Mouse (Mus musculus): ENCODE results near the gene Cap2.

The Cap2 gene

GRCm38 (mm10) chr13:46526645-46527044 lies 25.0 kb downstream of the Cap2 start:
- DNase-seq: no peak

- no peak for DNase-seq
These were observed 25.7 kb downstream of the Cap2 start for GRCm38 (mm10) chr13:46527340-46527739.

DNA sequence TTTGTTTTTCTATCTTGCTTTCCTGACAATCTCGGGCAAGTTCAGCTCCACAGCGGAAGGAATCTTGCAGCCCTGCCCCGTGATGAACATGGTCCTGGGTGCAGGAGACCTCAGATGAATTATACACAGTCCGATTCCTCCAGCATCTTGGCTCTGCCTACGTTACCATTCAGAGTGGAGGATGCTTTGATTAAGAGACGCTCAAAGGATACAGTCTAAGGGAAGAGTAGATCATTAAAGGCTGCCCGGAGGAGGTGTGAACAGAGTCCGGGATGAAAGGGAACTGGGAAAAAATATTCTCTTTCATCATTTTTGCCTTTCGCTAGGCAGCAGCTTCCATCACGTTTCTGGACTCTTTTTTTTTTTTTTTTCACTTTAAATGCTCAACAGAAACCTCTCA lies 27.4 kb downstream of the Cap2 start:
- no peak for DNase-seq

- DNase-seq: no peak
These were observed 28.9 kb downstream of the Cap2 start for GRCm38 (mm10) chr13:46530546-46530945.

- DNase-seq: no peak
These were observed 30.0 kb downstream of the Cap2 start for GRCm38 (mm10) chr13:46531676-46532075.

GRCm38 (mm10) chr13:46532276-46532675 lies 30.6 kb downstream of the Cap2 start:
- DNase-seq: no peak

DNA sequence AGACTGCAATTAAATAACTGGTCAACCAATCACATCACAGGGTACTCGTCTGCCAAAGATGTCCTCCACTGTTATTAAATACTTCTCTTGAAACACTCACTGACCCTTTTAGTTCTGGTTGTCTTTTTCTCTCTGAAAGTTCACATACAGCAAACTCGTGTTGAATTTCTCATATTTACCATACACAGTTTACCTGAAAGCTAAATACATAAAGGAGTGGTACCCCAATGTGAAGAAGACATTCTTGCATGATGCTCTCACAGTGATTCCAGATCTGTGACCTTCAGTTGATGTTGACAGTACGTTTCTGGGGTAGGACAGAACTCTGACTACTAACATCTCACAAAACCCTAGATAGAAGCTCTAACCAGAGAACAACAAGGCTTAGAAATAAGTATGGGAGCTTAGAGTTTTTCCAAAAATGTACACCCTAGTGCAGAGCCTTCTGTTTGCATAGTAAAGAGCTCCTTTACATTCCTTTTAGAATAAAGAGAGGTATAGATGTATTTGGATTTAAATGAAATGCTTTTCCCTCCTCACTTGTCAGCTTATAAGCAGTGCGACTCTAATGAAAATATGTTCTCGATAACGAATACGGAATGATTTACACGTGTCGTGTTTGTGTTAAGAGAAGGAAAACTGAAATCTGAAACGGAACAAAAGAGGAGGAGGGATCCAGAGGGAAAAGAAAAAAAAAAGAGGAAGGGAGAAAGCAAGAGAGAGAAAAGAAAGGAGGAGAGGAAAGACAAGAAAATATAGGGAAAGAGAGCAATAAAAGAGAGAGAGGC lies 31.9 kb downstream of the Cap2 start:
- DNase-seq: no peak

DNA sequence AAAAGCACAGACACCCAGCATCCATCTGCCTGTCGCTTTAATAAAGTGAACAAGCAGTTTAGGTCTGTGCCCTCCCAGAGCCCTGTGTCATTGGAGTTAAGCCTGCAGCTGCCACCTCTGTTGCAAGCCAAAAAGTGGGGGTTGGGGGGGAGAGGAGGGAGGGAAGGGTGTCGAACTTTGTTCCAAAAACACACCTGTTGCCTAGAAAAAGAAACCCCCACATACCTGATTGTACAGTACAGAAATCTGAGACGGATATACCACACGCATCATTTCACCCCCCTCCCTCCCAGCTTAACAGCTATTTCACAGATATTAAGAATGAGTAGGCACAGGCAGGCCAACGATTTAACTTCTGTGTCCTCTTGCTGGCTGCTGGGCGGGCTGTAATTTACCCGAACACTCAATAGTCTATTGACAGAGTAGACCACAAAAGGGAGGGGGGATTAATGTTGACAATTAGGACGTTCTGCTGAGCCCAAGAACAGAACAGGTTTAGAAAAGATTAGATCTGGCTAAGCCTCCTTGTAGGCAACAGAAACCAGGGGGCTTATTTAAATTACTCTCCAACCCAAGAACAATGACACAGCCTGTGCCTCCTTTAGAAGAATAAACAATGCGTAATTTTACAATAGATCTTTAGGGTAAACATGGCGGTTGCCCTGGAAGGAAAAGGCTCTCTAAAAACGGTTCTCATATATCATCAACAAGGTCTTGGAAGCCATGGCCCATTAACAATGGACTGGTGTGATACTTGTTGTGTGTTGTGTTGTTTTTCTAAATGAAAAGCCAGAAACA lies 32.7 kb downstream of the Cap2 start:
- DNase-seq: peak; percentile 63 to 65

DNA sequence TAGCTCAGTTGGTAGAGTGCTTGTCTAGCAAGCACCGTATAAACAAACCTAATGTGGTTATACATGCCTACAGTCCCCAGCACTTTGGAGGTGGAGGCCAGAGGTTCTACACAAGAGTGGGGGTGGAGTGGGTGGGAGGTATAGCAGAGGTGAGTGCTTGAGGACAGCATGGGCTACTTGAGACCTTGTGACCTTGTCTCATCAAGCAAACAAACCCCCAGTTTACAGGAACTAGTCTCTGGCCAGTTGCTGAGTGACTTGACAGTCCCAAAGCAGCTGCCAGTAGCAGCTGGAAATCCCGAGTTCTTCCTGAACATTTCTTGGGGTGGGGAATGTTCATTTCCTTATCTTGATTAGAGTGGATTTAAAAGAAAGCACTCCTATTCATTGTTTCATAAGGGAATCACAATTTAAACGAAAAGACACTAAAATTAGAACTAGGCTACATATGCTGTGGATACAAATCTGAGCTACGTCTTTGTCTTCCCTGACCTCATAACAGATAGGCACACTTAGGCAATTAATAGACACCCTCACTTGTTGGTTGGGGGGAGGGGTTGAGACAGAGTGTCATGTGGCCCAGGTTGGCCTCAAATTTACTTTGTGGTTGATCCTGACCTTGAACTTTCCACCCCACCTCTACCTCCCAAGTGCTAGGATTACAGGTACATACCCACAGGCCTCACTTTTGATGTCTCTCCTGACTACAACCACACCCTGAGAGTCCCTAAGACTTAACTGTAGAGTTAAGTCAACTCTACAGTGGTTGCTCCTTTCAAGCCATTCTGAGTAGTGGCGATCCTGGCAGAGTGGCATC lies 33.5 kb downstream of the Cap2 start:
- DNase-seq: no peak

DNA sequence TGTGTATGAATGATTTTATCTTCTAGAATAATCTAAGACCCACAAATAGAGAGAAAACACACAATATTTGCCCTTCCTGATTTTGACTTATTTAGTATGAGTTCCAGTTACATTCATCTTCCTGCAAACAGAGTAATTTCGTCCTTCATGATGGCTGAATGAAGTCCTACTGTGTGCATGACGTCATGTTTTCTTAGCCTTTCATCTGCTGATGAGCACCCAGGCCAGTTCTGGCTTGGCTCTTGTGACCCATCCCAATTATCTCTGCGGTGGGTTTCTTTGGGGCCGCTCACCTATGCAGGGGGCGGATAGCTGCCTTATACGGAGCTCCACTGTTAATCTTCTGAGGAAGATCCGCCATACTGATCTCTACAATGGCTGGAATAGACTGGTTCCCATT lies 37.6 kb downstream of the Cap2 start:
- no peak for DNase-seq

- no peak for DNase-seq
These were observed 39.3 kb downstream of the Cap2 start for GRCm38 (mm10) chr13:46540943-46541342.

GRCm38 (mm10) chr13:46542782-46543181 lies 41.1 kb downstream of the Cap2 start:
- DNase-seq: peak in 1 of 2 experiments; percentile 43

DNA sequence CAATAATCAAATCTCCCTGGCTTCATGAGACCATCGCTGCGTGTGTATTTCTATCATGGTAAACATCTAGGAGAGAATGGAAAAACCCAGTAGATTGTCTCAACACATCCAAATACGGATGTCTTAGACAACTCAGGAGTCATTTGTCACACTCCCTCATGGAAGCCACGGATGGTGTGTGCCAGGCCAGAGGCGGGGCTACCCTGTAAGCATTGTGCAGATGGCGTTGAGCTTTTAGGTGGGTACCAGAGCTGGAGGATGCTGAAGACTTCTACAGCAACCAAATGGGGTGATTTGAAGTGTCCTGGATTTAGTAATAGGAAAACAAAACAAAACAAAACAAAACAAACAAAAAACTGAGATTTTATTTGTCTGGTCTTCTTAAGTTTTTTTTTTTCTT lies 43.0 kb downstream of the Cap2 start:
- DNase-seq: peak; percentile 25 to 36

GRCm38 (mm10) chr13:46545081-46545480 lies 43.4 kb downstream of the Cap2 start:
- no peak for DNase-seq

DNA sequence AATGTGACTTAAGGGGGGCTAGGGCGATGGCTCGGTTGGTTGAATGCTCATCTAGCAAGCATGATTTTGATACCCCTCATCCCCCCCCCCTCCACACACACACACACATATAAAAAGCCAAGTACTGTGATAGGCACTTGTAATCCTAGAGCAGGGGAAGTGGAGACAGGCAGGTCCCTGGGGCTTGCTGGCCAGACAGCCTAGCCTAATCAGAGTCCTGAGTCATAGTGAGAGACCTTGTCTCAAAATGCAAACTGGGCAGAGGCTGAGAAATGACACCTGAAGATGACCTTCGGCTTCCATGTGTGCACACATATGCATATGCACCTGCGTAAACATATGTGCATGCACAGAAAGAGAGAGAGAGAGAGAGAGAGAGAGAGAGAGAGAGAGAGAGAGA lies 45.2 kb downstream of the Cap2 start:
- no peak for DNase-seq

DNA sequence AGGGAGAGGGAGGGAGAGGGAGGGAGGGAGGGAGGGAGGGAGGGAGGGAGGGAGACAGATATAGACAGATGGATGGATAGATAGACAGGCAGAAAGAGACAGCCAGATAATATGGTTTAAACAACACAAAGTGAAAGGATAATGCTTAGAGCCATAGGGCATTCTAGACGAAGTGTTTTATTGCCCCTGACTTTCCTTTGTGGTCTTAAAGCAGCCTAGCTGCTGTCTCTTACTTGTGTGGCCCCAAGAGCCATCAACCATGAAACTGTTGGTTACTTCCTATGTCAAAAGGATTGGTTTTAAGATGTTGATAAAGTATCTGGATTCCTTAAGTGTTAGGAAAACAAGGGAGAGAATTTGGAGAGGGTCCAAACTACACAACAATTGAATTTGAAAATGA lies 45.6 kb downstream of the Cap2 start:
- no peak for DNase-seq

DNA sequence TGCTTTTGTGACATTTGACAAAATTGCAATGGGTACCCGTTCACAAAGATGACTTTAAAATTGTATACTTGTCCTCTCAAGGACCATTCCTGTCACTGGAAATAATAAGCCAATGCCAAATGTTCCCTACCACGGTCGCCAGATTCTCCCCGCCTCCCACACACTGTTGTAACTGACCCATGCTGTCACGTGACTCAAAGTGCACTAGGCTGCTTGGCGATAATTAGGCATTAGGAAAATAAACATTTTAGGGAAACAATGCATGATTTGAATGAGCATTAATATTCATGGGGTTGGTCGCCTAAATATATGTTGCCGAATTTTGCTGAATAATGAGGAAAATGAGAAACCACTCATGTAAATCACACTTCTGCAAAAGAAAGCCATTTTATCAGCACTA lies 46.5 kb downstream of the Cap2 start:
- DNase-seq: no peak

DNA sequence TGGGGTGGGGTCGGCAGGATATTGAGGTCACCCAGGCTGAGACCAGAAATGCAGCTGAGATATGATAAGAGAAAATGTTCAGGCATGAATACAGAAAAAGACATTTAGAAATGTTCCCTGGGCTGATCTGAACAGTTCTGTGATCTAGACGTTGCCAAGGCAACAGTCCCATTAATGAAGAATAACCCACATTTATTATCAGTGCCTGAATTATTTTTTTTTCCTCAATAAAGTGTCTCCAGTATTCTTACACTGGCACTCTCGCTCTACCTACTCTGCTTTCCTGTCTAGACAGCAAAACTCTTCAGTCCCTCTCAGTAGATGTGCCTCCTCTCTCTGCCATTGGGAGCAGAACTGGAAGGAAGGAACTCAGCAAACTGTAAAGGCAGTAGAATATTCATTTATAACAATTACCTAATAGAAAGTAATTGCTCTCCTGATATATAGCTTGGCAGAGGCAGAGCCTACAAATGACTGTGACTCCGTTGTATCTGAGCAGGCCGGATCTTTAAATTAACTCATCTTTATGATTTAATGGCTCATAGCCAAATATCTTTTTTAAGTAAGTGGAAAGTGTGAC lies 47.0 kb downstream of the Cap2 start:
- no peak for DNase-seq

DNA sequence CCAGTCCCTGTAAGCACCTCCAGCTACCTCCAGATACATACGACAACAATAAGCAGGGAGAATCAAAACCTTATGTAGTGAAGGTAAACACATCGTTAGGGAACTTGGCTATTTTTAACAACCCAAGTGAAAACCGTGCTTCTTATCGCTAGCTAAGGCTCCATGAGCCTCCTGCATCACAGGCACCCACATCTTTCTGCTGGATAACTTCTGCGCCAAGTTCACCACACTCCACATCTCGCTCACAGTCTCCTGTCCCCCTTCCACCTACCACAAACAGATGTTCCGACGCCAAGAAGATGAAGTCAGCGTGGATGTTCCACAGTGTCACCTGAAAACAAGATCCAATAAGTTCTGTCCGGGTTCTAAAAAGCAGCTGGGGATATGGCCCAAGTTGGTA lies 49.0 kb downstream of the Cap2 start:
- no peak for DNase-seq

DNA sequence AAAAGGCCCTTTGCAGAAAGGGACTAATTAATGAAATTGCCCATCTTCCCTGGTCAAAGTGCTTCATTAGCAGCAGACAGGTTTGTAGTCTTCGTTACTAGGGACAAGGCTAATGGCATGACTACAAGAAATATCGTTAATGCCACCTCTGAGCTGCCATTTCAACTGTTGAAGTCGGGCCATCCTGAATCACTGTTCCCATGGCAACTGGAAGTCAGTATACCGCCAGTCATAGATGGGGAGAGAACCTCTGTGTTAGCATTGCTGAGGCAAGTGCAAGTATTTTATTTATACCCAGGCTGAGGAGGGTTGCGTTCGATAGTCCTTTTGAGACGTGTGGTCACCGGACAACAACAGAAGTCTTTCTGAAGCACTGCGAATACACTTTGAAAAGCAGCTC lies 53.1 kb downstream of the Cap2 start:
- no peak for DNase-seq

DNA sequence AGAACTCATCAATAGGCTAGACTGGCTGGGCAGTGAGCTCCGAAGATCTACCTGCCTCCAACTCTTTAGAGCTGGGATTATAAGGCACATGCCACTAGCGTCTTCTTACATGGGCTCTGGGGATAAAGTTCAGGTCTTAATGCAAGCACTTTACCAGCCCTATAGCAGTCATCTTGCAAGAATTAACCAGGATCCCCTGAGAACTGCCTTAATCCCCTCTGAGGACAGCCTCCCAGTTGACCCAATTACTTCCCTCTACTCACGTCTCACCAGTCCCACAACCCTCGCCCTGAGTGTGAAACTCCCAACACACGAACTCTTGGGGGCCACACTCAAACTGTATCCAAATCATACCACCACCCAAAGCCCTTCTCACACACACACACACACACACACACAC lies 64.3 kb downstream of the Cap2 start:
- no peak for DNase-seq

DNA sequence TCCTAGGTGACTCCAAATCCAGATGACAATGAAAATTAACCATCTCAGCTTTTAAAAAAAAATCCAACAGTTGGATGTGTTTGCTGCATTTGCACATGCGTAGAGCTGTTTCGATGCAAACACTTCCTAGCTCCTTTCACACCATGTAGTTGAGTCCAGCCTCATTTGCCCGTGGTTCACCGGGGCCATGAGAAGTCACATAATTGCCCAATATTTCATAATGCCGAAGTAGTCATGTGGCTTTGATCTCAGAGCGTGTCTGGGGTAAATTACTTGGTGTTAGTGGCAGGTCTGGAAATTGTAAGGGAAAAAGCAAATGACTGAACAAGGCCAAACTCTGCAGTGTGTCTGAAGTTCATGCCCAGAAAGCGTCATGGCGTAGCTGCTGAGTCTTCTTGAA lies 67.8 kb downstream of the Cap2 start:
- DNase-seq: no peak

GRCm38 (mm10) chr13:46571141-46571592 lies 69.5 kb downstream of the Cap2 start:
- DNase-seq: peak; percentile 73 to 76

Measured in cerebellum, postnatal 10 days (tissue).